Mouse (Mus musculus): Measurements from ENCODE around the gene Naa50. TPM values are rescaled to one million over a fixed set of nuclear protein-coding genes. Genes with fewer than 3 reads are reported as not detected.

The Naa50 gene
- polyA plus RNA-seq, 1 experiment from 2014 or later, result 62.4 TPM

GRCm38 (mm10) chr16:44154497-44155057 lies 14.9 kb downstream of the Naa50 start:
- Histone ChIP-seq H3K9ac (no peak overlapping the region), H3K36me3 (peaks cover 14% of the 10 kb centered on the region), H3K27ac (replicated peaks) (no peak overlapping the region), H3K4me2 (no peak overlapping the region), H3K27me3 (no peaks in the 10 kb centered on the region), H3K4me1 (replicated peaks) (no peaks in the 10 kb centered on the region), H3K4me3 (no peak overlapping the region), H3K9me3 (no peaks in the 10 kb centered on the region)
- 71% methylated on average over 6 of the region's 6 CpGs for WGBS
- no peak for ATAC-seq (ENCODE audit: low FRiP score, low read depth)

GRCm38 (mm10) chr16:44159325-44159724 lies 19.7 kb downstream of the Naa50 start:
- Histone ChIP-seq H3K9me3 (no peaks in the 10 kb centered on the region), H3K9ac (no peak overlapping the region), H3K4me3 (no peak overlapping the region), H3K36me3 (peaks cover 18% of the 10 kb centered on the region), H3K4me1 (replicated peaks) (no peaks in the 10 kb centered on the region), H3K4me2 (no peak overlapping the region), H3K27me3 (no peaks in the 10 kb centered on the region), H3K27ac (replicated peaks) (no peak overlapping the region)
- ATAC-seq (ENCODE audit: low FRiP score, low read depth), result no peak
- WGBS, result 95% methylated on average over 7 of the region's 7 CpGs

GRCm38 (mm10) chr16:44163831-44164230 lies 24.2 kb downstream of the Naa50 start:
- no peaks in the 10 kb centered on the region for H3K4me1 ChIP-seq (replicated peaks)
- no peaks in the 10 kb centered on the region for H3K27me3 ChIP-seq
- H3K9me3 ChIP-seq, result no peaks in the 10 kb centered on the region
- H3K4me2 ChIP-seq, result no peak overlapping the region
- WGBS, result 89% methylated on average over 2 of the region's 2 CpGs
- H3K4me3 ChIP-seq, result no peak overlapping the region
- no peak overlapping the region for H3K27ac ChIP-seq (replicated peaks)
- no peak overlapping the region for H3K9ac ChIP-seq
- ATAC-seq (ENCODE audit: low FRiP score, low read depth), result no peak
- peaks cover 8% of the 10 kb centered on the region for H3K36me3 ChIP-seq

- no peaks in the 10 kb centered on the region for H3K4me1 ChIP-seq (replicated peaks)
- H3K36me3 ChIP-seq, result no peaks in the 10 kb centered on the region
- H3K9me3 ChIP-seq, result no peaks in the 10 kb centered on the region
- no peak overlapping the region for H3K4me2 ChIP-seq
- no peaks in the 10 kb centered on the region for H3K27me3 ChIP-seq
- WGBS, result 58% methylated on average over 3 of the region's 3 CpGs
- no peak overlapping the region for H3K9ac ChIP-seq
- no peak for ATAC-seq (ENCODE audit: low FRiP score, low read depth)
- no peak overlapping the region for H3K4me3 ChIP-seq
- H3K27ac ChIP-seq (replicated peaks), result no peak overlapping the region
These were observed 25.6 kb downstream of the Naa50 start for GRCm38 (mm10) chr16:44165182-44165581.

GRCm38 (mm10) chr16:44168990-44169389 lies 29.4 kb downstream of the Naa50 start:
- ATAC-seq (ENCODE audit: low FRiP score, low read depth), result no peak
- no peaks in the 10 kb centered on the region for H3K9me3 ChIP-seq
- no peak overlapping the region for H3K4me2 ChIP-seq
- no peaks in the 10 kb centered on the region for H3K36me3 ChIP-seq
- H3K4me1 ChIP-seq (replicated peaks), result peaks cover 7% of the 10 kb centered on the region
- WGBS, result 92% methylated on average over 4 of the region's 4 CpGs
- H3K4me3 ChIP-seq, result no peak overlapping the region
- H3K9ac ChIP-seq, result no peak overlapping the region
- H3K27ac ChIP-seq (replicated peaks), result no peak overlapping the region
- no peaks in the 10 kb centered on the region for H3K27me3 ChIP-seq

GRCm38 (mm10) chr16:44172297-44173154 lies 32.9 kb downstream of the Naa50 start:
- peak overlapping the region; percentile 91 for H3K27ac ChIP-seq (replicated peaks)

GRCm38 (mm10) chr16:44173155-44173941 lies 33.7 kb downstream of the Naa50 start, which contains the start of gene Usf3:
TSS of gene Usf3 (plus strand) at chr16:44173246.
- Histone ChIP-seq H3K9ac (peak within 1 kb of the TSS; percentile 96), H3K4me3 (peak within 1 kb of the TSS; percentile 96), H3K27me3 (no peaks in the 10 kb centered on the region), H3K9me3 (no peaks in the 10 kb centered on the region), H3K4me1 (replicated peaks) (peaks cover 19% of the 10 kb centered on the region), H3K36me3 (no peaks in the 10 kb centered on the region), H3K4me2 (peak within 1 kb of the TSS; percentile 92), H3K27ac (replicated peaks) (peak within 1 kb of the TSS; percentile 91)
- 0% methylated on average over 44 of the region's 77 CpGs for WGBS
- ATAC-seq (ENCODE audit: low FRiP score, low read depth), result peak; percentile 73

More at GRCm38 (mm10) chr16:44172297-44173154, 32.9 kb downstream of the Naa50 start:
- Histone ChIP-seq H3K4me3 (peak overlapping the region; percentile 96), H3K9me3 (no peaks in the 10 kb centered on the region), H3K9ac (peak overlapping the region; percentile 96), H3K36me3 (no peaks in the 10 kb centered on the region), H3K4me2 (peak overlapping the region; percentile 92), H3K27me3 (no peaks in the 10 kb centered on the region), H3K4me1 (replicated peaks) (peaks cover 19% of the 10 kb centered on the region)
- ATAC-seq (ENCODE audit: low FRiP score, low read depth), result peak; percentile 100
- WGBS, result under 1% methylated on average over 26 of the region's 26 CpGs

GRCm38 (mm10) chr16:44173966-44174530 lies 34.4 kb downstream of the Naa50 start:
- WGBS, result 23% methylated on average over 7 of the region's 7 CpGs
- H3K27ac ChIP-seq (replicated peaks), result peak overlapping the region; percentile 91
- H3K9ac ChIP-seq, result peak overlapping the region; percentile 96

GRCm38 (mm10) chr16:44175001-44175400 lies 35.4 kb downstream of the Naa50 start:
- Histone ChIP-seq H3K9ac (no peak overlapping the region), H3K9me3 (no peaks in the 10 kb centered on the region), H3K4me3 (no peak overlapping the region), H3K4me2 (0 out of 2 replicates have a peak overlapping the region, but pooled peaks have one; percentile 76), H3K36me3 (no peaks in the 10 kb centered on the region), H3K4me1 (replicated peaks) (peaks cover 19% of the 10 kb centered on the region), H3K27ac (replicated peaks) (no peak overlapping the region), H3K27me3 (no peaks in the 10 kb centered on the region)
- no peak for ATAC-seq (ENCODE audit: low FRiP score, low read depth)
- WGBS, result 92% methylated on average over 1 of the region's 1 CpGs

More at GRCm38 (mm10) chr16:44173966-44174530, 34.4 kb downstream of the Naa50 start:
- no peak for ATAC-seq (ENCODE audit: low FRiP score, low read depth)
- Histone ChIP-seq H3K36me3 (no peaks in the 10 kb centered on the region), H3K4me1 (replicated peaks) (peaks cover 19% of the 10 kb centered on the region), H3K9me3 (no peaks in the 10 kb centered on the region), H3K27me3 (no peaks in the 10 kb centered on the region), H3K4me3 (peak overlapping the region; percentile 96), H3K4me2 (peak overlapping the region; percentile 76)

- H3K27me3 ChIP-seq, result no peaks in the 10 kb centered on the region
- 98% methylated on average over 2 of the region's 2 CpGs for WGBS
- no peak overlapping the region for H3K9ac ChIP-seq
- no peak overlapping the region for H3K4me3 ChIP-seq
- no peak overlapping the region for H3K4me2 ChIP-seq
- no peak overlapping the region for H3K27ac ChIP-seq (replicated peaks)
- ATAC-seq (ENCODE audit: low FRiP score, low read depth), result no peak
- peaks cover 19% of the 10 kb centered on the region for H3K4me1 ChIP-seq (replicated peaks)
- no peaks in the 10 kb centered on the region for H3K9me3 ChIP-seq
- no peaks in the 10 kb centered on the region for H3K36me3 ChIP-seq
These were observed 36.9 kb downstream of the Naa50 start for GRCm38 (mm10) chr16:44176511-44176910.

- no peaks in the 10 kb centered on the region for H3K27me3 ChIP-seq
- H3K9me3 ChIP-seq, result no peaks in the 10 kb centered on the region
- H3K4me3 ChIP-seq, result no peak overlapping the region
- H3K4me2 ChIP-seq, result no peak overlapping the region
- 94% methylated on average over 1 of the region's 1 CpGs for WGBS
- H3K36me3 ChIP-seq, result no peaks in the 10 kb centered on the region
- H3K9ac ChIP-seq, result no peak overlapping the region
- no peak for ATAC-seq (ENCODE audit: low FRiP score, low read depth)
- no peak overlapping the region for H3K27ac ChIP-seq (replicated peaks)
- peaks cover 15% of the 10 kb centered on the region for H3K4me1 ChIP-seq (replicated peaks)
These were observed 38.9 kb downstream of the Naa50 start for GRCm38 (mm10) chr16:44178555-44178954.

All from hindbrain, embryonic 15.5 days (tissue).